Mouse (Mus musculus): ENCODE results near the gene Stag1.

DNA sequence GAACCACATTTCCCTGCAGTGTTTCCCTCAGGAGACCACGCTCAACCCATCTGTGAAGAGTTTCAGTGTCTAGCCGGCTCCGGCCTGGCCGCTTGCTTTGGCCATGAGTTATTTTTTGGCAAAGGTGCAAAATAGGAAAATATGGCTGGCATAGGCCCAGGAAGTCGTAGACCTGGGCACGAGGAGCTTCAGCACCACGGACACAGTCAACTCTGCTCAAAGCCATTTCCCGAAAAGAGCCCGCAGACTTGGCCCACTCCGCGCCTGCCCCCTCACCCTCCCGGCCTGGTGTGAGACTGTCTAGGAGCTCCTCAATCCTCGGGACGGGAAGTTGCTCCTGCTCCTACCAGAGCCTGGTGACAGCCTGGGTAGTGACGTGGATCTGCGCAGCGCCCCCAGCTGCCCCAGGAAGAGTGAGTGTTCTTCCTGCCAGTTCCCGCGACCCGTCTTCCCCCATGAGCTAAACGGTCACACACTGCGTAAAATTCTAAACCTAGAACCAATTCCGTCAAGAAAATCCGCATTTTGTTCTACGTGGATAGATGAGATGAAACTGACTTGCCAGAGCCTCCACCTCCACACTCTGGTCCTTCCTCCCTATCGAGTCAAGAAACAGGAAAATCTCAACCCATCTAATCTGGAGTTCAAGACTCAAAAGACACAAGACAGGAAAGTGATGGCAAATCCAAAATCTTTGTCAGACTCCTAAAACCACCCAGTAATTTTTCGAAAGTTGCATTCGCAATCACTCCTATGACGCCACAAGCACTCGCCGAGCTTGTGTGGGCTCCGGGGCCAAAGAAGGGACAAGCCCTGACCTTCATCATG lies 27.6 kb upstream of the Stag1 start:
- no peak for TF ChIP-seq POLR2A (IDR thresholded peaks at IDR 0.05; ENCODE audit: insufficient read depth, low read length)
- peak; percentile 10 for TF ChIP-seq CTCF (IDR thresholded peaks at IDR 0.05; ENCODE audit: low read depth, low read length)
